Mouse (Mus musculus): Measurements from ENCODE around the gene Dagla. TPM values are rescaled to one million over a fixed set of nuclear protein-coding genes. Genes with fewer than 3 reads are reported as not detected.

The Dagla gene
- polyA plus RNA-seq, 1 experiment from 2014 or later = 4.2 TPM

DNA sequence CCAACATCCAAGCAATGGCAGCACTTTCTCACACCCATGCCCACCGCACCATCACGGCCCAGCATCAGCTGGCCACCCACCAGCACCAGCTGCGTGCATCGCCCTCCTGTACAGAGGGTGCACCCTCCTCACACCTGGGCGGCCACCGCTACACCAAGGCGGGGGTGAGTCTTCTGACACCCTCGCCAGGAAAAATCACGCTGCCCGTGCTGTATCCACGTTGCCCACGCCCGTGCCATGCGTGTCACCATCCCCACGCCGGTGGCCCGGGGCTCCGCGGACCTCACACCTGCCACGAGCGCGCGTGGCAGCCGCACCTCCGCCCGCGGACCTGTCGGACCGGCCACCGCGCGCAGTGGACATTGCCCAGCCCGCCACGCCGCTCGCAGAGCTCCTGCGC lies 282 bp downstream of the Dagla start:
- no peak for DNase-seq (ENCODE audit: low spot score)
- Histone ChIP-seq H3K9me3 (ENCODE audit: control insufficient read depth, low read length) (no peaks in the 10 kb centered on the region), H3K27me3 (replicated peaks; ENCODE audit: control insufficient read depth, insufficient read depth, low read length) (no peaks in the 10 kb centered on the region), H3K4me3 (ENCODE audit: low read depth, low read length) (peak overlapping the region; percentile 72), H3K9ac (ENCODE audit: low read length) (peak overlapping the region; percentile 74), H3K4me2 (ENCODE audit: low read length) (peak overlapping the region; percentile 97), H3K4me1 (replicated peaks; ENCODE audit: control insufficient read depth, insufficient read depth, low read length) (peaks cover 17% of the 10 kb centered on the region), H3K36me3 (ENCODE audit: control insufficient read depth, insufficient read depth, low read length) (no peaks in the 10 kb centered on the region), H3K27ac (ENCODE audit: low read depth) (no peak overlapping the region)
- 7% methylated on average over 36 of the region's 37 CpGs for WGBS
- peak; percentile 60 for ATAC-seq (replicated peaks; ENCODE audit: low FRiP score, low TSS enrichment, low read depth)

DNA sequence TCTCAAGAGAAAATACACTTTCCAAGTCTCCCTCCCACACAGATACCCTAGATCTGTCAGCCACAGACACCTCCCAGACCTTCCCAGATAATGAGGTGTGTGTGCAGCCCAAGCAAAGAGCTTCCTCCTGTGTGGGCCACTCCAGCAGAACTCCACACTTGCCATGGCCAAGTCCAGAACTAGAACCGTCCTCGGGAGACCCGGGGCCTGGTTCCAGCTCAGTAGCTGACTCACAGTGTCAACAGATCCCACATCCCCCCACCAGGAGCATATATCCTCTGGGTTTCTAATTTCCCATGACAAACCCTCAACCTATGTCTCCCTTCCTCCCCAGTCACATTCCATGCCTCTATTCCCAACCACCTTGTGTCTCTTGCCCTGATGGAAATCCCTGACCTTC lies 1.8 kb downstream of the Dagla start:
- Histone ChIP-seq H3K4me3 (ENCODE audit: low read depth, low read length) (no peak overlapping the region), H3K4me2 (ENCODE audit: low read length) (0 out of 2 replicates have a peak overlapping the region, but pooled peaks have one; percentile 14), H3K4me1 (replicated peaks; ENCODE audit: control insufficient read depth, insufficient read depth, low read length) (peaks cover 20% of the 10 kb centered on the region), H3K27me3 (replicated peaks; ENCODE audit: control insufficient read depth, insufficient read depth, low read length) (no peaks in the 10 kb centered on the region), H3K27ac (ENCODE audit: low read depth) (no peak overlapping the region), H3K9me3 (ENCODE audit: control insufficient read depth, low read length) (no peaks in the 10 kb centered on the region), H3K9ac (ENCODE audit: low read length) (no peak overlapping the region), H3K36me3 (ENCODE audit: control insufficient read depth, insufficient read depth, low read length) (no peaks in the 10 kb centered on the region)
- ATAC-seq (replicated peaks; ENCODE audit: low FRiP score, low TSS enrichment, low read depth) (no peak), DNase-seq (ENCODE audit: low spot score) (no peak)
- WGBS = 83% methylated on average over 3 of the region's 3 CpGs

DNA sequence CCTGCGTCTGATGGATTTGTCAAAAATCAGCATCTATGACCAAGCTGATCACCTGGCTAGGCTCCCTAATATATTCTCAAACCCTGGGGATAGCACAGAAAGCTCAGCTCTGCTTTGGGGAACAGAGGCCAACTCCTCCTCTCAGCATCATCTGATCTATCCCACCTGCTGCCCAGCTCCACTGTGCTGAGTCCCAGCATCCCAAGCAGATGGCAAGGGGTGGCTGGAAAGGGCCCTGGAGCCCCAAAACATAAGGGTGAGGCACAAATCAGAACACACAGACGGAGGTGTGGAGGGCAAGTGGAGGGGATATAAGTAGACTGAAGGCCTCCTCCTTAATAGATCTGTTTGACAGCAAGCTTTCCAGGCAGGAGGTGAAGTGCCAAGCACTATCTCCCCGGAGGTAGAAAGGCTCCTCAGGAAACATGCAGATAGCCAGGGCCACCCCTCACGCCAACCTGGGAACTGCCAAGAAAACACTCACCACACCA lies 2.8 kb downstream of the Dagla start:
- no peak overlapping the region for H3K4me3 ChIP-seq (ENCODE audit: low read depth, low read length)
- 68% methylated on average over 4 of the region's 4 CpGs for WGBS
- H3K9ac ChIP-seq (ENCODE audit: low read length) = no peak overlapping the region
- H3K27me3 ChIP-seq (replicated peaks; ENCODE audit: control insufficient read depth, insufficient read depth, low read length) = no peaks in the 10 kb centered on the region
- ATAC-seq (replicated peaks; ENCODE audit: low FRiP score, low TSS enrichment, low read depth) (no peak), DNase-seq (ENCODE audit: low spot score) (no peak)
- H3K9me3 ChIP-seq (ENCODE audit: control insufficient read depth, low read length) = no peaks in the 10 kb centered on the region
- H3K4me1 ChIP-seq (replicated peaks; ENCODE audit: control insufficient read depth, insufficient read depth, low read length) = peaks cover 25% of the 10 kb centered on the region
- H3K36me3 ChIP-seq (ENCODE audit: control insufficient read depth, insufficient read depth, low read length) = no peaks in the 10 kb centered on the region
- H3K4me2 ChIP-seq (ENCODE audit: low read length) = no peak overlapping the region
- H3K27ac ChIP-seq (ENCODE audit: low read depth) = no peak overlapping the region

GRCm38 (mm10) chr19:10301263-10301662 lies 3.4 kb downstream of the Dagla start:
- WGBS = 47% methylated on average over 11 of the region's 11 CpGs
- H3K36me3 ChIP-seq (ENCODE audit: control insufficient read depth, insufficient read depth, low read length) = no peaks in the 10 kb centered on the region
- no peak for DNase-seq (ENCODE audit: low spot score)

GRCm38 (mm10) chr19:10300809-10301208 lies 3.9 kb downstream of the Dagla start:
- H3K4me2 ChIP-seq (ENCODE audit: low read length) = no peak overlapping the region
- no peak overlapping the region for H3K9ac ChIP-seq (ENCODE audit: low read length)
- no peaks in the 10 kb centered on the region for H3K27me3 ChIP-seq (replicated peaks; ENCODE audit: control insufficient read depth, insufficient read depth, low read length)
- ATAC-seq (replicated peaks; ENCODE audit: low FRiP score, low TSS enrichment, low read depth) (no peak), DNase-seq (ENCODE audit: low spot score) (no peak)
- H3K36me3 ChIP-seq (ENCODE audit: control insufficient read depth, insufficient read depth, low read length) = no peaks in the 10 kb centered on the region
- no peak overlapping the region for H3K27ac ChIP-seq (ENCODE audit: low read depth)
- WGBS = 67% methylated on average over 4 of the region's 4 CpGs
- H3K4me1 ChIP-seq (replicated peaks; ENCODE audit: control insufficient read depth, insufficient read depth, low read length) = peaks cover 36% of the 10 kb centered on the region
- H3K4me3 ChIP-seq (ENCODE audit: low read depth, low read length) = no peak overlapping the region
- no peaks in the 10 kb centered on the region for H3K9me3 ChIP-seq (ENCODE audit: control insufficient read depth, low read length)

More at GRCm38 (mm10) chr19:10301263-10301662, 3.4 kb downstream of the Dagla start:
- H3K27me3 ChIP-seq (replicated peaks; ENCODE audit: control insufficient read depth, insufficient read depth, low read length) = no peaks in the 10 kb centered on the region
- H3K4me1 ChIP-seq (replicated peaks; ENCODE audit: control insufficient read depth, insufficient read depth, low read length) = peaks cover 31% of the 10 kb centered on the region
- H3K4me2 ChIP-seq (ENCODE audit: low read length) = no peak overlapping the region
- H3K9me3 ChIP-seq (ENCODE audit: control insufficient read depth, low read length) = no peaks in the 10 kb centered on the region
- H3K9ac ChIP-seq (ENCODE audit: low read length) = no peak overlapping the region
- ATAC-seq (replicated peaks; ENCODE audit: low FRiP score, low TSS enrichment, low read depth) = no peak
- H3K4me3 ChIP-seq (ENCODE audit: low read depth, low read length) = no peak overlapping the region
- H3K27ac ChIP-seq (ENCODE audit: low read depth) = no peak overlapping the region

DNA sequence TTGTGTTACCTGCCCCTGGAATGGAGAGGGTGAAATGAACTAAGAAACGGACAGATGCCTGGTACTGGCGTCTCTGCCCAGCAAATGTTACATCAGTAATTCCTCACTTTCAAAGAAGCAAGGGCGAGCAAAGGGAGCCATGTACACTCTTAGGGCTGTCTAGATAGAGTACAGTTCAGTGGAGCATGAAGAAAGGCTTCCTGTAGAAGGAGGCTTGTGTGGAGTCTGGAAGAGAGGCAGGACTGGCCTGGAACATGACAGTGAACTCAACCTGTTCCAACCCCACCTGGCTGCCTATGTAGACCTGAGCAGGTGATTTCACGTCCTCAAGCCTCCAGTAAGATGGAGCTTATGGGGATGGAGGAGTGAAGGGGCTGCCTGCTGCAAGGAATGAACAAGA lies 6.4 kb downstream of the Dagla start:
- H3K27me3 ChIP-seq (replicated peaks; ENCODE audit: control insufficient read depth, insufficient read depth, low read length) = no peaks in the 10 kb centered on the region
- H3K9me3 ChIP-seq (ENCODE audit: control insufficient read depth, low read length) = no peaks in the 10 kb centered on the region
- ATAC-seq (replicated peaks; ENCODE audit: low FRiP score, low TSS enrichment, low read depth) (no peak), DNase-seq (ENCODE audit: low spot score) (no peak)
- H3K27ac ChIP-seq (ENCODE audit: low read depth) = no peak overlapping the region
- H3K4me3 ChIP-seq (ENCODE audit: low read depth, low read length) = no peak overlapping the region
- H3K4me2 ChIP-seq (ENCODE audit: low read length) = no peak overlapping the region
- H3K4me1 ChIP-seq (replicated peaks; ENCODE audit: control insufficient read depth, insufficient read depth, low read length) = peaks cover 44% of the 10 kb centered on the region
- H3K9ac ChIP-seq (ENCODE audit: low read length) = no peak overlapping the region
- no peaks in the 10 kb centered on the region for H3K36me3 ChIP-seq (ENCODE audit: control insufficient read depth, insufficient read depth, low read length)
- 72% methylated on average over 4 of the region's 4 CpGs for WGBS

DNA sequence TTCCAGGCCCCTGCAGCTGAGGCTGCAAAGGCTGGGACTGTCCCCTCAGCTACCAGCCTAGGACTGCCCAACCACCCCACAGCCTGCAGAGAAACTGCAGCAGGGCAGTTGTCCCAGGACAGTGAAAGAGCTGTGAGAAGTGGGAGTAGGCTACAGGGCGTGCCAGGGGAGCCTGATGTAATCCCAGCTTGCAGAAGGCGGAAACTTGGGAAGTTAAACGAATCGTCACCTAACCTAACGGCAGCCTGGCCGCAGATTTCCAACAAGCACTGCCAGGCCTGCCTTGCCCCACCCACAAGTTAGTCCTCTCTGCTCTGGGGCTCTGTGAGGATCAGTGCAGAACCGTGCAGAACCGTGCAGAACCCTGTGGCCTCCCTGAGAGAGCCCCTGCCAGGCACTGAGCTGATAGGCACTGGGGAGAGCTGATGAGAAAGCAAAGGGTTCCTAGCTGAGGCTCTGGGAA lies 7.6 kb downstream of the Dagla start:
- peak overlapping the region; percentile 85 for H3K27ac ChIP-seq (ENCODE audit: low read depth)
- no peaks in the 10 kb centered on the region for H3K36me3 ChIP-seq (ENCODE audit: control insufficient read depth, insufficient read depth, low read length)
- H3K9me3 ChIP-seq (ENCODE audit: control insufficient read depth, low read length) = no peaks in the 10 kb centered on the region
- H3K4me1 ChIP-seq (replicated peaks; ENCODE audit: control insufficient read depth, insufficient read depth, low read length) = peaks cover 53% of the 10 kb centered on the region
- DNase-seq (ENCODE audit: low spot score) (peak; percentile 63), ATAC-seq (replicated peaks; ENCODE audit: low FRiP score, low TSS enrichment, low read depth) (peak; percentile 53; the same call in 1 of the 2 replicates)
- 8% methylated on average over 8 of the region's 8 CpGs for WGBS
- no peak overlapping the region for H3K4me3 ChIP-seq (ENCODE audit: low read depth, low read length)
- no peak overlapping the region for H3K9ac ChIP-seq (ENCODE audit: low read length)
- peak overlapping the region; percentile 11; the same call in 1 of the 2 replicates for H3K4me2 ChIP-seq (ENCODE audit: low read length)
- H3K27me3 ChIP-seq (replicated peaks; ENCODE audit: control insufficient read depth, insufficient read depth, low read length) = no peaks in the 10 kb centered on the region

DNA sequence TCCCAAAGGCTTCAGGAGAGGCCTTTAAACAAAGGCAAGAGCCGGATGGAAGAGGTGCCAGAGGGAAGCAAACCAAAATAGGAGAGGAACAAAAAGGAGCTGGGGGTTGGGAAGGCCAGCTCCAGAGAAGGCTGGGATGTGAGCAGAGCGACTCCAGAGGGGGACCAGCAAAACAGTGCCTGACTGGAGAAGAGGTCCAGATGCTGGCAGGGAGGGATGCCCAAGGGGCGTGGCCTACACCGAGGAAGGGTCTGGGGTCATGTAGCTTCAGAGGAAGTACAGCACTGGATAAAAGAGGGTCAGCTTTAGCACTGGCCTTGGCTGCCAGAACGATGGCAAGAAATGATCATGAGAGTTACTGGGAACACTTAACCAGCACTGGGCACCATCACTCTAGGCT lies 8.4 kb downstream of the Dagla start:
- peaks cover 58% of the 10 kb centered on the region for H3K4me1 ChIP-seq (replicated peaks; ENCODE audit: control insufficient read depth, insufficient read depth, low read length)
- peak overlapping the region; percentile 85 for H3K27ac ChIP-seq (ENCODE audit: low read depth)
- H3K36me3 ChIP-seq (ENCODE audit: control insufficient read depth, insufficient read depth, low read length) = no peaks in the 10 kb centered on the region
- no peak overlapping the region for H3K4me2 ChIP-seq (ENCODE audit: low read length)
- H3K9me3 ChIP-seq (ENCODE audit: control insufficient read depth, low read length) = no peaks in the 10 kb centered on the region
- no peak overlapping the region for H3K4me3 ChIP-seq (ENCODE audit: low read depth, low read length)
- no peaks in the 10 kb centered on the region for H3K27me3 ChIP-seq (replicated peaks; ENCODE audit: control insufficient read depth, insufficient read depth, low read length)
- DNase-seq (ENCODE audit: low spot score) = peak; percentile 57
- no peak for ATAC-seq (replicated peaks; ENCODE audit: low FRiP score, low TSS enrichment, low read depth)
- H3K9ac ChIP-seq (ENCODE audit: low read length) = no peak overlapping the region
- WGBS = 25% methylated on average over 5 of the region's 5 CpGs
